Mouse (Mus musculus) lung, embryonic 15.5 days (tissue): ENCODE results near the gene Hyal4. TPM values are rescaled to one million over a fixed set of nuclear protein-coding genes. Genes with fewer than 3 reads are reported as not detected.

ENCODE experiments used
- ATAC-seq: fragments of 200-750 bp; cut with Nextera tagmentation; 2 replicates; pipeline ENCODE4 v1.8.0; 2017; ENCODE audit warnings: moderate number of reproducible peaks, borderline replicate concordance; ENCODE audit not compliant: low FRiP score, low TSS enrichment; ENCODE audit errors: extremely low read depth
- H3K27ac ChIP-seq: fragments of 300-500 bp; sonication (generic); 2 replicates; pipeline ENCODE4 v1.5.1; 2015; ENCODE audit warnings: moderate library complexity, mild to moderate bottlenecking, inconsistent platforms
- H3K27me3 ChIP-seq: fragments of 300-500 bp; sonication (generic); 2 replicates; pipeline ENCODE4 v1.6.1; 2015; ENCODE audit warnings: inconsistent platforms
- H3K36me3 ChIP-seq: fragments of 300-500 bp; sonication (generic); 2 replicates; pipeline ENCODE4 v1.6.1; 2015; ENCODE audit warnings: inconsistent platforms
- H3K4me1 ChIP-seq: fragments of 300-500 bp; sonication (generic); 2 replicates; pipeline ENCODE4 v1.6.1; 2015; ENCODE audit warnings: inconsistent platforms
- H3K4me2 ChIP-seq: fragments of 300-500 bp; sonication (generic); 2 replicates; pipeline ENCODE4 v1.6.1; 2015; ENCODE audit warnings: inconsistent platforms, mild to moderate bottlenecking, moderate library complexity
- H3K4me3 ChIP-seq: fragments of 300-500 bp; sonication (generic); 2 replicates; pipeline ENCODE4 v1.5.1; 2015; ENCODE audit warnings: mild to moderate bottlenecking, inconsistent platforms
- H3K9ac ChIP-seq: fragments of 300-500 bp; sonication (generic); 2 replicates; pipeline ENCODE4 v1.6.1; 2015; ENCODE audit warnings: inconsistent platforms
- H3K9me3 ChIP-seq: fragments of 300-500 bp; sonication (generic); 2 replicates; pipeline ENCODE4 v1.6.1; 2016; ENCODE audit warnings: inconsistent platforms
- WGBS: fragments of 180-500 bp; shearing (Covaris S2); methylation state at CpG from one replicate; pipeline ENCODE4 v1.1.7; 2015; 5-methylcytosine and 5-hydroxymethylcytosine counted together
- polyA plus RNA-seq: library from polyadenylated mRNA; unstranded; fragments of >200 nt; fragmentation: Nextera tagmentation; extraction: Ambion mirVana; gene quantifications from 2 replicates; pipeline ENCODE4 v1.2.1, GENCODE M21; 2015

Gene Hyal4
- polyA plus RNA-seq, result not detected in 2 replicates

GRCm38 (mm10) chr6:24748029-24748428 is at the start of gene Hyal4:
Gene Hyal4 (plus strand): TSS chr6:24748329.
- Histone ChIP-seq H3K9me3 (no peaks in the 10 kb centered on the region), H3K27me3 (no peaks in the 10 kb centered on the region), H3K27ac (no peak within 1 kb of the TSS), H3K4me2 (no peak within 1 kb of the TSS), H3K9ac (no peak within 1 kb of the TSS), H3K4me3 (no peak within 1 kb of the TSS), H3K4me1 (no peaks in the 10 kb centered on the region), H3K36me3 (no peaks in the 10 kb centered on the region)
- WGBS, result 82% methylated on average over 4 of the region's 4 CpGs
- no peak for ATAC-seq

GRCm38 (mm10) chr6:24707090-24707489 is 41.0 kb upstream of the Hyal4 start:
- WGBS, result 70% methylated on average over 5 of the region's 5 CpGs
- Histone ChIP-seq H3K27ac (no peak overlapping the region), H3K9me3 (no peaks in the 10 kb centered on the region), H3K4me2 (no peak overlapping the region), H3K9ac (no peak overlapping the region), H3K27me3 (no peaks in the 10 kb centered on the region), H3K4me1 (no peaks in the 10 kb centered on the region), H3K36me3 (no peaks in the 10 kb centered on the region), H3K4me3 (no peak overlapping the region)
- no peak for ATAC-seq

- 45% methylated on average over 2 of the region's 2 CpGs for WGBS
These were observed 40.6 kb upstream of the Hyal4 start for GRCm38 (mm10) chr6:24707499-24707898.

GRCm38 (mm10) chr6:24721317-24722099 is 26.6 kb upstream of the Hyal4 start:
- Histone ChIP-seq H3K4me2 (no peak overlapping the region), H3K9me3 (no peaks in the 10 kb centered on the region), H3K4me3 (no peak overlapping the region), H3K36me3 (no peaks in the 10 kb centered on the region), H3K9ac (no peak overlapping the region), H3K4me1 (no peaks in the 10 kb centered on the region), H3K27ac (no peak overlapping the region), H3K27me3 (no peaks in the 10 kb centered on the region)
- 23% methylated on average over 13 of the region's 13 CpGs for WGBS
- no peak for ATAC-seq

More at GRCm38 (mm10) chr6:24707499-24707898, 40.6 kb upstream of the Hyal4 start:
- no peaks in the 10 kb centered on the region for H3K4me1 ChIP-seq
- H3K4me2 ChIP-seq, result no peak overlapping the region
- H3K36me3 ChIP-seq, result no peaks in the 10 kb centered on the region
- no peak overlapping the region for H3K9ac ChIP-seq
- H3K27me3 ChIP-seq, result no peaks in the 10 kb centered on the region
- ATAC-seq, result no peak
- no peak overlapping the region for H3K27ac ChIP-seq
- H3K4me3 ChIP-seq, result no peak overlapping the region
- no peaks in the 10 kb centered on the region for H3K9me3 ChIP-seq

DNA sequence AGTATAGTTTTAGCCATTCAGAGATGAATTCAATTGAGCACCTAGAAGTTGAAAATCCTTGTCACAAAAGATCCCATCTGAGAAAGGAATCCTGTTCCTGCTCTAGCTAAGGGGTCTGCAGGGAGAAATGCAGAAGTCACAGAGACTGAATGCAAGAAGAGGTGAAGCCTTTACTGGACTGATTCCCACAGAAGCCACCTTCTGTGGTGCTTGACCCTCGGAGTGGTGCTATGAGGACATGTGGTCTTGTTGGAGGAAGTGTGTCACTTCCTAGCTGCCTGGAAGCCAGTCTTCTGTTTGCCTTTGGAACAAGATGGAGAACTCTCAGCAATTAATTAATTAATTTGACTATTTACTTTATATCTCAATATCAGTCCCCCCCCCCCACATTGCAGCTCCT is 20.0 kb upstream of the Hyal4 start:
- ATAC-seq, result no peak
- 41% methylated on average over 1 of the region's 1 CpGs for WGBS

DNA sequence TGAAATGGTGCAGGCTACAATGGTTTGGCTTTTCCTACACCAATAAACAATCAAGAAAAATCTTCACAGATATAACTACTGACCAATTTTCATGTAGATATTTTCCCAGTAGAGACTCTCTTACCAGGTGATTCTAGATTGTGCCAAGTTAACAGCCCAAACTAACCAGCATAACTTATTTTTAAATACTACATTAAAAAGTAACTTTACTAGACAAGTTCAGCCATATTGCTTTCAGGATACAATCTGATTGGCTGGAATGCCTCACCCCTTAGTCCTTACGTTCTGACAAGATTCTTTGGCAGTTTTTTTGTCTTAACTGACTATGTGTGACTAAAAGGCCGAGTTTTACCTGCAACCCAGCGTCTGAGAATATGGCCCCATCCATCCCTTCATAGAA is 15.2 kb upstream of the Hyal4 start, which contains the start of gene Hyal6:
Gene Hyal6 (plus strand): TSS at position 301 of the 400 bp plus-strand sequence.
- 76% methylated on average over 3 of the region's 3 CpGs for WGBS
- Histone ChIP-seq H3K27me3 (no peaks in the 10 kb centered on the region), H3K4me3 (no peak within 1 kb of the TSS), H3K4me2 (no peak within 1 kb of the TSS), H3K27ac (no peak within 1 kb of the TSS), H3K9me3 (no peaks in the 10 kb centered on the region), H3K9ac (no peak within 1 kb of the TSS), H3K4me1 (no peaks in the 10 kb centered on the region), H3K36me3 (no peaks in the 10 kb centered on the region)
- ATAC-seq, result no peak

More for the DNA sequence above, 20.0 kb upstream of the Hyal4 start:
- H3K4me1 ChIP-seq, result no peaks in the 10 kb centered on the region
- no peaks in the 10 kb centered on the region for H3K36me3 ChIP-seq
- H3K9me3 ChIP-seq, result no peaks in the 10 kb centered on the region
- H3K4me2 ChIP-seq, result no peak overlapping the region
- no peaks in the 10 kb centered on the region for H3K27me3 ChIP-seq
- no peak overlapping the region for H3K4me3 ChIP-seq
- H3K27ac ChIP-seq, result no peak overlapping the region
- H3K9ac ChIP-seq, result no peak overlapping the region

GRCm38 (mm10) chr6:24734565-24734964 is 13.6 kb upstream of the Hyal4 start:
- no peak overlapping the region for H3K27ac ChIP-seq
- no peak overlapping the region for H3K4me3 ChIP-seq
- H3K36me3 ChIP-seq, result no peaks in the 10 kb centered on the region
- no peak for ATAC-seq
- no peaks in the 10 kb centered on the region for H3K4me1 ChIP-seq
- no peak overlapping the region for H3K4me2 ChIP-seq
- H3K9me3 ChIP-seq, result no peaks in the 10 kb centered on the region
- H3K27me3 ChIP-seq, result no peaks in the 10 kb centered on the region
- 76% methylated on average over 6 of the region's 6 CpGs for WGBS
- H3K9ac ChIP-seq, result no peak overlapping the region

GRCm38 (mm10) chr6:24759281-24759680 is 11.2 kb downstream of the Hyal4 start:
- Histone ChIP-seq H3K36me3 (no peaks in the 10 kb centered on the region), H3K27ac (no peak overlapping the region), H3K4me2 (no peak overlapping the region), H3K4me3 (no peak overlapping the region), H3K9me3 (no peaks in the 10 kb centered on the region), H3K4me1 (no peaks in the 10 kb centered on the region), H3K27me3 (no peaks in the 10 kb centered on the region), H3K9ac (no peak overlapping the region)
- no peak for ATAC-seq
- WGBS, result 80% methylated on average over 3 of the region's 3 CpGs

DNA sequence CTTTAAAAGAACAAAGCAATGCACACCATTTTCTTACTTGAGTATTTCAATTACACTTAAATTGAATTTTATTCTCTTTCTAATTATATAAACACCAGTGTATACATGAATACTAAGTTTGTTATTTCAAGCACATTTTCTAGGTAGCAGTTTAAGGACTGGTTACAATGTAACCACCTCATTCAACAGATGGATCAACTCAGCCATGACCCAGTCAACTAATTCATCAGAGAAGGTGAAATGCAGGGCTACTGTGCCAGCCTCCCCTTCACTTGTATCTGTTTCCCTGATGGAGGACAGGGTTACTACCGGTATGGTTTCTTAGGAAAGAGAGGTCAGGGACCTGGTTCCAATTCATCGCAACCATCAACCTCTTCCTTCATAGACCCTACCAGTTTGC is 18.1 kb downstream of the Hyal4 start:
- Histone ChIP-seq H3K36me3 (no peaks in the 10 kb centered on the region), H3K4me2 (no peak overlapping the region), H3K9ac (no peak overlapping the region), H3K27ac (no peak overlapping the region), H3K9me3 (no peaks in the 10 kb centered on the region), H3K4me3 (no peak overlapping the region), H3K4me1 (no peaks in the 10 kb centered on the region), H3K27me3 (no peaks in the 10 kb centered on the region)
- 74% methylated on average over 2 of the region's 2 CpGs for WGBS
- ATAC-seq, result no peak

DNA sequence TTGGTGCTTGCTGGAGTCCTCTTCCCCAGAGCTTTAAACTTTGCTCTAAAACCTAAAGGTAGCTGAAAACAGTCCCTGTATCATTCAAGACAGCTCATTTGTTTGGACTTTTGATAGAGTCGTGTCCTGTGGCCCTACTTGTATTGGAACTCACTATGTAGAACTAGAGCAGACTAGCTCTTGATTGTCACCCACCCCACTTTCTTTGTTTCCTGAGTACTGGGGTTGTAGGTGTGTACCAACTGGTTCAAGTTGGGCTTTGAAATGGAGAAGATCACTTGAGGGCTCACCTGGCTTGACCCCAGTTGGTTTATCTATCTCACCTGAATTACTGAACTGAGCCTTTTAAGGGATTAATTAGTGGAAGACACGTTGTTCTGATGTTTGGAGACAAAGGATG is 31.1 kb downstream of the Hyal4 start:
- Histone ChIP-seq H3K4me1 (no peaks in the 10 kb centered on the region), H3K4me2 (no peak overlapping the region), H3K4me3 (no peak overlapping the region), H3K27ac (no peak overlapping the region), H3K9ac (no peak overlapping the region), H3K9me3 (no peaks in the 10 kb centered on the region), H3K36me3 (no peaks in the 10 kb centered on the region), H3K27me3 (no peaks in the 10 kb centered on the region)
- WGBS, result 49% methylated on average over 2 of the region's 2 CpGs
- no peak for ATAC-seq

DNA sequence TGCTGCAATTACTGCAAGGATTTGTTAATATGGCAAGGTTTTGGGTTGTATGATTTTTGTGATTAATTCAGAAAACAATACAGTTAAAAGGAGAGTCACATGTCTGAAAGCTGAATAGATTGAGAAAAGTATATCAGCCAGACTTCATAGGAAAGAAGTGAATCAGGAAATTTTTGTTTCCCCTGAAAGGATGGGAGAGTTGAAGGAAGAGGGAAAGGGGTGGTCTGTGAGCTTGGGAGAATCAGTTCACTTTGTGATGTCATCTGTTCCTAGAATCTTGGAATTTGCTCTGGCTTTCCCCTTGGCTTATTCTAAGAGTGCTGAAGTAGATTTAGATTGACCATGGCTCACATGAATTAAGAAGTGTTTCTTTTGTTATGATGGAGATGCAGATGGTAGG is 42.8 kb downstream of the Hyal4 start, which contains the start of gene Spam1:
Gene Spam1 (plus strand): TSS at position 301 of the 400 bp plus-strand sequence.
- no peak within 1 kb of the TSS for H3K4me3 ChIP-seq
- no peaks in the 10 kb centered on the region for H3K27me3 ChIP-seq
- no peaks in the 10 kb centered on the region for H3K4me1 ChIP-seq
- H3K9me3 ChIP-seq, result no peaks in the 10 kb centered on the region
- H3K4me2 ChIP-seq, result no peak within 1 kb of the TSS
- H3K27ac ChIP-seq, result no peak within 1 kb of the TSS
- no peaks in the 10 kb centered on the region for H3K36me3 ChIP-seq
- ATAC-seq, result no peak
- no peak within 1 kb of the TSS for H3K9ac ChIP-seq
